Mouse (Mus musculus) ES-Bruce4 (cell line): ENCODE data around the gene Slc34a3.

Experiments used
- CTCF ChIP-seq: IDR thresholded peaks from one replicate; pipeline ENCODE4 v1.8.1; 2011; ENCODE audit warnings: low read depth, low read length
- EP300 ChIP-seq: IDR thresholded peaks from 2 replicates; pipeline ENCODE4 v1.6.1; 2011; ENCODE audit warnings: low read depth, low read length; ENCODE audit not compliant: insufficient read depth
- POLR2A ChIP-seq: IDR thresholded peaks from one replicate; pipeline ENCODE4 v1.8.1; 2011; ENCODE audit warnings: low read length; ENCODE audit not compliant: insufficient read depth

DNA sequence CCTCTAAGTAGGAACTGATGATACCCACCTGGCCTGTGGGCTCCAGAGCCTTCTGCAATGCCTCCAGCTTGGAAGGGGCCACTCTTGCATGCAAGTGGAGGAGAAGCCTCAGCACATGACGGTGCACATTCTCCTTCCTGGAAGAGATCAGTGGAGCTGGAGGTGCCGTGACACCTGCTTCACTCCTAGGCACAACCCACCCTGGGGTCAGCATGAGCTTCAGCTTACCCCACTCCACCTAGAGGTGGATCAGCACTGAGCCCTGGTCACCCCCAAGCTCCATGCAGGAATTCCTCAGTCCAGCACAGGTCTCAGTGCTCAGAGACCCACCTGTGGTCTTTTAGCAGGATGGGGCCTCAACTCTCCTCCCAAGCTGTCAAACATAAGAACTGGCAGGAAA lies 33.5 kb downstream of the Slc34a3 start:
- TF ChIP-seq CTCF: no peak
- no peak for TF ChIP-seq POLR2A
- TF ChIP-seq EP300: no peak
